Mouse (Mus musculus) limb, embryonic 11.5 days (tissue): ENCODE measurements around the gene Rptor. TPM values are rescaled to one million over a fixed set of nuclear protein-coding genes. Genes with fewer than 3 reads are reported as not detected.
A peak's percentile ranks its signal among the peaks of the same experiment; 100 is the strongest.

ENCODE experiments used
- ATAC-seq: fragments of 200-750 bp; cut with Nextera tagmentation; 2 replicates; pipeline ENCODE4 v1.8.0; 2017; ENCODE audit warnings: low read depth; ENCODE audit not compliant: insufficient number of reproducible peaks, low FRiP score, low TSS enrichment
- DNase-seq: peaks from one replicate; pipeline ENCODE4 v3.0.0-alpha.2; 2015; ENCODE audit warnings: low spot score
- H3K27ac ChIP-seq: fragments of 300-500 bp; sonication (generic); replicated peaks from 2 replicates; pipeline ENCODE4 v1.5.1; 2014; ENCODE audit warnings: low read depth, mild to moderate bottlenecking, low read length
- H3K27me3 ChIP-seq: fragments of 300-500 bp; sonication (generic); 2 replicates; pipeline ENCODE4 v1.6.1; 2014; ENCODE audit warnings: mild to moderate bottlenecking, low read length, mixed read lengths; ENCODE audit not compliant: control insufficient read depth, insufficient read depth
- H3K36me3 ChIP-seq: fragments of 300-500 bp; sonication (generic); 2 replicates; pipeline ENCODE4 v1.6.1; 2014; ENCODE audit warnings: mild to moderate bottlenecking, low read length, moderate library complexity, mixed read lengths; ENCODE audit not compliant: control insufficient read depth, insufficient read depth
- H3K4me1 ChIP-seq: fragments of 300-500 bp; sonication (generic); 2 replicates; pipeline ENCODE4 v1.6.1; 2014; ENCODE audit warnings: low read length, mixed read lengths; ENCODE audit not compliant: control insufficient read depth, insufficient read depth
- H3K4me2 ChIP-seq: fragments of 300-500 bp; sonication (generic); 2 replicates; pipeline ENCODE4 v1.6.1; 2014; ENCODE audit warnings: low read depth, mild to moderate bottlenecking, moderate library complexity; ENCODE audit not compliant: severe bottlenecking
- H3K4me3 ChIP-seq: fragments of 300-500 bp; sonication (generic); 2 replicates; pipeline ENCODE4 v1.5.1; 2014; ENCODE audit warnings: low read depth, low read length
- H3K9ac ChIP-seq: fragments of 300-500 bp; sonication (generic); 2 replicates; pipeline ENCODE4 v1.6.1; 2014; ENCODE audit warnings: mild to moderate bottlenecking, low read length
- H3K9me3 ChIP-seq: fragments of 300-500 bp; sonication (generic); 2 replicates; pipeline ENCODE4 v1.6.1; 2016; ENCODE audit warnings: low read length; ENCODE audit not compliant: control insufficient read depth
- WGBS: fragments of 180-500 bp; shearing (Covaris S2); extraction: QIAGEN DNeasy Blood & Tissue Kit; methylation state at CpG from one replicate; pipeline ENCODE4 v1.1.7; 2014; 5-methylcytosine and 5-hydroxymethylcytosine counted together
- polyA plus RNA-seq: library from polyadenylated mRNA; unstranded; fragments of >200 nt; fragmentation: Nextera tagmentation; extraction: Ambion mirVana; gene quantifications from 2 replicates; pipeline ENCODE4 v1.2.1, GENCODE M21; 2014

Gene Rptor
- polyA plus RNA-seq, 1 experiment from 2014 or later = 13.8 TPM

GRCm38 (mm10) chr11:119936456-119936855, 333.8 kb downstream of the Rptor start:
- no peak overlapping the region for H3K9ac ChIP-seq
- H3K36me3 ChIP-seq = no peaks in the 10 kb centered on the region
- ATAC-seq (no peak), DNase-seq (no peak)
- no peak overlapping the region for H3K4me3 ChIP-seq
- no peak overlapping the region for H3K27ac ChIP-seq
- no peaks in the 10 kb centered on the region for H3K9me3 ChIP-seq
- H3K27me3 ChIP-seq = no peaks in the 10 kb centered on the region
- H3K4me1 ChIP-seq = peaks cover 30% of the 10 kb centered on the region
- H3K4me2 ChIP-seq = no peak overlapping the region
- 80% methylated on average over 2 of the region's 2 CpGs for WGBS

- ATAC-seq (no peak), DNase-seq (no peak)
- Histone ChIP-seq H3K9me3 (no peaks in the 10 kb centered on the region), H3K9ac (no peak overlapping the region), H3K4me3 (no peak overlapping the region), H3K4me2 (no peak overlapping the region), H3K36me3 (no peaks in the 10 kb centered on the region), H3K27ac (no peak overlapping the region), H3K27me3 (no peaks in the 10 kb centered on the region), H3K4me1 (peaks cover 34% of the 10 kb centered on the region)
- WGBS = 52% methylated on average over 12 of the region's 12 CpGs
These were observed 334.5 kb downstream of the Rptor start for GRCm38 (mm10) chr11:119937216-119937615.

GRCm38 (mm10) chr11:119937772-119938502, 335.2 kb downstream of the Rptor start:
- no peak for DNase-seq
- H3K36me3 ChIP-seq = no peaks in the 10 kb centered on the region
- no peak overlapping the region for H3K27ac ChIP-seq
- no peaks in the 10 kb centered on the region for H3K27me3 ChIP-seq
- 50% methylated on average over 19 of the region's 19 CpGs for WGBS
- H3K9me3 ChIP-seq = no peaks in the 10 kb centered on the region
- no peak for ATAC-seq
- H3K4me3 ChIP-seq = no peak overlapping the region
- H3K9ac ChIP-seq = no peak overlapping the region
- peaks cover 30% of the 10 kb centered on the region for H3K4me1 ChIP-seq
- H3K4me2 ChIP-seq = no peak overlapping the region

- H3K9ac ChIP-seq = no peak overlapping the region
- H3K27me3 ChIP-seq = no peaks in the 10 kb centered on the region
- H3K4me1 ChIP-seq = peaks cover 36% of the 10 kb centered on the region
- H3K27ac ChIP-seq = no peak overlapping the region
- no peaks in the 10 kb centered on the region for H3K9me3 ChIP-seq
- H3K4me2 ChIP-seq = no peak overlapping the region
- no peak for ATAC-seq
- DNase-seq = no peak
- no peak overlapping the region for H3K4me3 ChIP-seq
- no peaks in the 10 kb centered on the region for H3K36me3 ChIP-seq
- 43% methylated on average over 8 of the region's 8 CpGs for WGBS
These were observed 336.5 kb downstream of the Rptor start for GRCm38 (mm10) chr11:119939073-119939710.

GRCm38 (mm10) chr11:119939711-119940106, 337.0 kb downstream of the Rptor start:
- peaks cover 36% of the 10 kb centered on the region for H3K4me1 ChIP-seq
- 62% methylated on average over 4 of the region's 4 CpGs for WGBS
- H3K9me3 ChIP-seq = no peaks in the 10 kb centered on the region
- H3K27ac ChIP-seq = no peak overlapping the region
- no peak for DNase-seq
- H3K9ac ChIP-seq = no peak overlapping the region
- ATAC-seq = no peak
- H3K4me3 ChIP-seq = no peak overlapping the region
- H3K36me3 ChIP-seq = no peaks in the 10 kb centered on the region
- H3K4me2 ChIP-seq = no peak overlapping the region
- H3K27me3 ChIP-seq = no peaks in the 10 kb centered on the region

- no peak overlapping the region for H3K27ac ChIP-seq
- no peaks in the 10 kb centered on the region for H3K27me3 ChIP-seq
- H3K4me2 ChIP-seq = no peak overlapping the region
- no peak overlapping the region for H3K9ac ChIP-seq
- H3K4me1 ChIP-seq = peaks cover 36% of the 10 kb centered on the region
- H3K9me3 ChIP-seq = no peaks in the 10 kb centered on the region
- H3K36me3 ChIP-seq = no peaks in the 10 kb centered on the region
- WGBS = 51% methylated on average over 11 of the region's 11 CpGs
- DNase-seq = no peak
- H3K4me3 ChIP-seq = no peak overlapping the region
- no peak for ATAC-seq
These were observed 337.4 kb downstream of the Rptor start for GRCm38 (mm10) chr11:119940142-119940541.

- no peaks in the 10 kb centered on the region for H3K9me3 ChIP-seq
- DNase-seq (no peak), ATAC-seq (no peak)
- 6% methylated on average over 8 of the region's 8 CpGs for WGBS
- H3K4me1 ChIP-seq = peaks cover 34% of the 10 kb centered on the region
- no peaks in the 10 kb centered on the region for H3K36me3 ChIP-seq
- peak overlapping the region; percentile 69 for H3K4me3 ChIP-seq
- no peaks in the 10 kb centered on the region for H3K27me3 ChIP-seq
- H3K4me2 ChIP-seq = peak overlapping the region; percentile 76
- H3K9ac ChIP-seq = no peak overlapping the region
- H3K27ac ChIP-seq = no peak overlapping the region
These were observed 339.1 kb downstream of the Rptor start for GRCm38 (mm10) chr11:119941794-119942193.

- Histone ChIP-seq H3K4me2 (peak overlapping the region; percentile 76), H3K27ac (peak overlapping the region; percentile 76), H3K4me1 (peaks cover 32% of the 10 kb centered on the region), H3K9me3 (no peaks in the 10 kb centered on the region), H3K36me3 (no peaks in the 10 kb centered on the region), H3K4me3 (peak overlapping the region; percentile 69), H3K27me3 (no peaks in the 10 kb centered on the region), H3K9ac (peak overlapping the region; percentile 66)
- DNase-seq (no peak), ATAC-seq (peak; percentile 44)
- WGBS = under 1% methylated on average over 43 of the region's 43 CpGs
These were observed 339.6 kb downstream of the Rptor start for GRCm38 (mm10) chr11:119942201-119942726.
